Mouse (Mus musculus) frontal cortex, adult 2 months (tissue): ENCODE results near the gene Hamp2. TPM values are rescaled to one million over a fixed set of nuclear protein-coding genes. Genes with fewer than 3 reads are reported as not detected.
A peak's percentile ranks its signal among the peaks of the same experiment; 100 is the strongest.
"Not testable (repeated sequence)": the region's sequence is repeated elsewhere in the genome, so short reads cannot be mapped to it uniquely, and the experiment has no call there.

Experiments
- DNase-seq, 2 experiments: peaks; one replicate each; pipeline ENCODE4 v3.0.0; 2022; ENCODE audit warnings: low spot score in 1 of 2; ENCODE audit errors: extremely low spot score in 1 of 2
- polyA plus RNA-seq: library from polyadenylated mRNA; depleted of rRNA; stranded (reverse); fragments of >200 nt; gene quantifications from 2 replicates; pipeline ENCODE4 v1.2.3, GENCODE M21; 2012; rRNA removed

Gene Hamp2
- not detected in 2 replicates for polyA plus RNA-seq

GRCm38 (mm10) chr7:30924581-30924980, at the start of gene Hamp2:
Gene Hamp2, minus strand, starts transcription at chr7:30924681.
- DNase-seq, result not testable (repeated sequence)

DNA sequence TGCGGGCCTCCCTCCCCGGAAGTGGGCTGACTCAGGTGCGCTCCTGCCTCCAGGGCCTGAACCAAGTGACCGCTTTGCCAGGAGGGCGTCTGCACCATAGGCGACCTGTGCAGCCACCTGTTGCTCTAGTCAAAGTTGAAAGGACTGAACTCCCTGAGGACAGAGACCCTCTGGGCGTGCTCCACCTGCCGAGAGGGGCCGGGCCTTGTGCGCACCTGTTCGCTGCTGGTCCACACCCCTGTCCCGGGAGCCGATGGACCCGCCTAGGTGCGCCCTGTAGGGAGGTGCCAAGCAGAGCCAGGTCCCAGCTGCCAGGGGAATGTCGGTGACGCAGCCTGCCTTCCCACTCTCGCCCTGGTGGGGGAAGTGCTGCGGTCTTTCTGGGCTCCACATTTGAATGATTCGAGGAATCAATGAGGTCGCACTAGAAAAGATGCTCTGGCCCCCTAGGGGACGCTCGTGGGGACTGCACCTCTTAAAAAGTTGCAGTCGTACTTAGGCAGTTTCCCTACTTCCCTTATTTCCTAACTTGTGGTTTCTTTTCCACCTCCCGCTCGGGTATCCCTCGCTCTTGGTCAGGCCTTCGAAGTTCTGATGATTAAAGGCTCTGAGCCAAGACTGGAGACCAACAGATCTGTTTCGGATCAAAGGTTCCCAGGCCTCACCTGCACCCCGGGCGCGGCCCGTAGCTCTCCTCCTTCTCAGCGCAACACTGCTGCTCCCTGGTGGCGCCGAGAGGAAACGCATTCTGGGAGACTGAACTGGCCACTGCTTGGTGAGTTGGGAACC, 49.2 kb upstream of the Hamp2 start, which contains the start of gene Fam187b:
Gene Fam187b (plus strand): TSS at position 290 of the 789 bp plus-strand sequence.
- peak in 1 of 2 experiments; percentile 82 for DNase-seq

- DNase-seq, result no peak
Observed at GRCm38 (mm10) chr7:30973251-30973500, 48.7 kb upstream of the Hamp2 start, which contains the start of gene Lsr. Gene Lsr, minus strand, starts transcription at chr7:30973464.

- DNase-seq, result no peak
Observed at GRCm38 (mm10) chr7:30972426-30973250, 48.2 kb upstream of the Hamp2 start.

DNA sequence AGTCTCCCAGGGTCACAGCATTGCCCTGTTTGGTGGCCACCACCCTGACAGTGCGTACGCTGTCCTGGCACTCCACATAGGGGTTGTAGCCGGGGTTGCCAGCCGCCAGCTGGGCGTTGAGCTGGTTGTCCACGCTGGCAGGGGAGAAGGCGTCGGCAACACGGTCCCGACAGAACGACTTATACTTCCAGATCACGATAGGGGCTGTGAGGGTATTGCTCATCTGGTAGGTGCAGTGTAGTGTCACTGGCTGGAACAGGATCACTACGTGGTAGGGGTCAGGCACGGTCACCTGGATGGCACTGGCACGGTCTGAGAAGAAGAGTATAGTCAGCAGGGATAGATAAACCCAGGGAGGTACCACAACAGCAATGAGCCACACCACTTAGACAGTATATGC, 47.4 kb upstream of the Hamp2 start:
- no peak for DNase-seq

- DNase-seq, result no peak
Observed at GRCm38 (mm10) chr7:30969174-30969573, 44.7 kb upstream of the Hamp2 start.

GRCm38 (mm10) chr7:30968611-30969010, 44.1 kb upstream of the Hamp2 start:
- no peak for DNase-seq

DNA sequence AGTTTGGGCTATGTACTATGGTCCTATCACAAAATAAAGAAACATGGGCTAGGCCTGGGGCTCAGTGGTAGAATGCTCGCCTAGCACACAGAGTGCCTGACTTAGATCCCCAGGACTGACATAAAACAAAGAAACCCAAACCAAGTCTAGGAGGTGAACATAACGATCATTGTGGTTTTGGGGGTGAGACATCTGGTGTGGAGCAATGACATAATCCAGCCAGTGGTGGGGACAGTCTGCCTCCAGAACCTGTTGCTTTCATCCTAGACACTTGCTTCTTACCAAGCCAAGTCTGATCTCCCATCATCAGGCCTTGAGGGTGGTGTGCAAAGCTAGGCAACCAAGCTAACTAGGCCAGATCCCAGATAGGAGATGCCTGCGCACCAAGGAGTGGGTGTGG, 42.2 kb upstream of the Hamp2 start:
- DNase-seq, result no peak

DNA sequence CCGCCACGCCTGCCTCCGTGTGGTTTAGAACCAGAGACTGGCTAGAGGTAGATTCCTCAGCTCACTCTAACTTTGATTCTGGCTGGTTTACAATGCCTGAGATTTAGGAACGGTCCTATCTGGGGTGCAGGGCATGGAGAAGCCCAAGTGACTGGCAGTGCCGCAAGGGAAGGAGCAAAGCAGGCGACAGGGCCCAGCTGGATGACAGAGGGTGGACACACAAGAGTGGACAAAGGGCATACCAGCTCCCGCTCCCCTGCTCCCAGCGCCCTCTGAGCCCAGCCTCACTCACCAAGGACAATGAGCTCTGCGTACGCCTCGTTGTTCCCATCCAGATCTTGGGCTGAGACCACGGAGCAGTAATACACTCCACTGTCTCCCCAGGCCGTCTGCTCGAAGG, 41.2 kb upstream of the Hamp2 start:
- no peak for DNase-seq

DNA sequence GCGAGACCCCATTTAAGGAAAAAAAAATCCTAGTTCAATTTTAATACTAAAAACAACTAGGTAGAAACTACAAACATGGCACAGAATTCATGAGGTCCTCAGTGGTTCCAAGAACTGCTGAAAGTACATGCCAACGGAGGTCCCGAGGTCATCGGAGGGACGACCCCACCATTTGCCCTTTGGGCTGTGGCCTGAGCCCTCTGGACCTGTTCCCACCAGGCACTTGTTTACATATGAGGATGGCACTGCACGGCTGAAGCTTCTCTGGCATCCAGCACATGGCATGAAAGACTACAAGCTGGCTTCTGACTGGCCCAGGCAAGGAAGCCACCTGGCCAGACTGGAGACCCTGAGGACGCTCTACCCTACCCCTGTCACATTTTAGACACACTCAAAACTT, 39.9 kb upstream of the Hamp2 start:
- DNase-seq, result no peak

DNA sequence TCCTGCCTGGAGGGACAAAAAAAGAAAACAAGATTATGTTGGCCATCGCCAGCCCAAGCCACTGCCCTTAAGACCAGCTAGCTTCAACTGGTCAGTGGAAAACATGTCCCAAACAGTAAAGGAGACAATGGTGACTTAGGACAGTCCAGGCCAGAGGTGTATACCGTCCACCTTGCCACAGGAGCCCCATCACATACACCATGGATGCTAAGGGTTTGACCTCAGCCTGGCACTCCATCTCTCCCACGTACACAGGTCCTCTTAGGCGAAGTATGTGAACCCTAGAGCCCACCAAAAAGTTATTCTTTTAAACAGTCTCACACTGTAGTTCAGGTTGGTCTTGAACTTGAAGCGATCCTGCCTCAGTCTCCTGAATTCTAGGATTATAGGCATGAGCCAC, 38.4 kb upstream of the Hamp2 start:
- no peak for DNase-seq

DNA sequence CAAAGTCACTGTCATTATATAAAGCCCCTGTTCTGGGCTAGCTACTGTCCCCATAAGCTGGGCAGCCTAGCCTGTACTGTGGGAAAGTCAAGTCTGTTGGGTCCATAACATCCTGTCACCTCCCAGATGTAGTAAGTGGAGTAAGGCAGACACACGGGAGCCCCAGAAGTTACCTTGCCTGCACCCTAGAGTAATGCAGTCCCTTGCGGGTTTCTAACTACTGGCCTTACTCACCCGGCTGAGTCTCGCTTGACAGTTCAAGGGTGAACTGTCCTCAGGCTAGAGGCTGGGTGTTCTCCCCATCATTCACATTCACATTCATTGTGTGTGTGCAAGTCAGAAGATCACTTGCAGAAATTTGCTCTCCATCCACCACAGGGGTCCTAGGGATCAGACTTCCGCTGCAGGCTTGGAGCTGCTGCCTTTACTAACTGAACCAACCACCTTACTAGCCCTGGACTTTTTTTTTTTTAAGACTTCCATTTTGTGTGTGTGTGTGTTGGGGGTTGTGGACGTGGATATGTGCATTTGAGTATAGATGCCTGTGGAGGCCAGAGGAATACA, 35.4 kb upstream of the Hamp2 start:
- no peak for DNase-seq

DNA sequence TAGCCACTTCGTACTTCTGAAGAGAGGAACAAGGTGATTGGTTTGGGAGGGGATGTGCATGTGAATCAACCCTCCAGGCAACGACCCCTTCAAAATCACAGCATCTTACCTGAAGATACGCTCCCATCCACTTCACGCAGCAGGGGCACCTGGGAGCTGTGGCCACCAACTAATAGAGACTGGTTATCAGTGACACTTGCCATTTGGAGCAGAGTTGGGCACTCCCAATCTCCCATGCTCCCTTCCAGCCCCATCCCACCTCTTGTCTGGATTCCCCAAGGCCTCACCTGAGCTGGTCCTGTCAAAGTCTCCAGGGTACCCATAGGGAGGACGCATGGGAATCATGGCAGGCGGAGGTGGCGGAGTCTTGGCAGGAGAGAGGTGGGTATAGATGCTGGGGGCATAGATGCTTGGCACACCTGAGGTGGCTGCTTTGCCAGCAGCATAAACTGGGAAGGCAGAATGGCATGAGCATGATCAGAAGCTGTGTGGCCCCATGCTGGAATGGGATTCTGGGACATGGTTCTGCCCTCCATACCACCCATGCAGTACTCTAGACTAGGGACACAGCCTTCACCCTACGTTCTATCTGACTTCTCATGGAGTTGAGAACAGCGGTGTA, 34.5 kb upstream of the Hamp2 start:
- no peak for DNase-seq

DNA sequence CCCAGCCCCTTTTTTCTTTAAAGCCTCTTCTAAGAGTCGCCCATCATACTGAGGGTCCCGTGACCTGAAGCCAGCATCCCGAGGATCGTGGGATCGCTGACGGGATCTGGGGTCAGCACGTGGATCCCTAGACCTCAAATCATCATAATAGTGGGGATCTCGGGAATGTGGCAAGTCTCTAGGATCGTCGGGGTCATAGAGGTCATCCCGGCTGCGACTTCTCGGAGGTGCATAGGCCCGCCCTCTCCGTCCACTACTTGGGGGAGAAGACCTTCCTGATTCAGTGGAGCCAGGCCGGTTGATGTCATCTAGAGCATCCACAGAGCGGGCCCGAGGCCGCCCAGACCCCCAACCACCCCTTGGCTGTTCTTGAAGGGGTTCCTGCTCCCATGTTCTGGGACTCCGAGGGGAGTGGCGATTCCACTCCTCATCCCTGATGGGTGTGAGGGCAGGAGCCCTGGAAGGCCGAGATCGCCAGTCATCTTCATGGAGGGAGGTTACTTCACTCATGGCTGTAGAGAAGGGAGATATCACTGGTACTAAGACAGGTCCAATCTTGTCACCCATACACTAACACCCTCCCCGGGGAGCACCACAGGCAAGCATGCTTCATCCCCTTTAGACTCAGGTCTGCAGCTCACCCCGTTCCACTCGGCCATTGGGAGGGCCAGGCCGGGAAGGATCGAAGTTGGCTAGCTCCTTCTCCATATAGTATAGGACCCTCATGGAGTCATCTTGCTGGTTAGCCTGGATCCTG, 33.8 kb upstream of the Hamp2 start:
- DNase-seq, result no peak

DNA sequence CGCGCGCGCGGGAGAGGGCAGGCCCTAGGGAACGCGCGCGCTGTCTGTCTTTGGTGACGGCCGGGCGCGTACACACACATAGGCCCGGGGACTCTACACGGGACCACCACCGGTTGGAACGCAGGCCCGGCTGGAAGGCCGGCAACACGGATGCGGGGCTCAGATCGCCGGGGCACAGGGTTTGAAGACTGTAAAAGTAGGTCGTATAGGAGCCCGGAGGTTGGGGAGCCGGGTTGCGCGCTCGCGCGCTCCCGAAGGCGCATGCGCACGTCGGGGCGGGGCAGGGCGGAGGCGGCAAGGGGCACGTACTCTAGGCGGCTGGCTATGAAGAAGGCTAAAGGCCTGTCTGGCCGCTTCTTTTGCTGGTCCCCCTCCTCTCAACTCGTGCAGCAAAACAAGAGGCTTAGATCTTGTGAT, 32.9 kb upstream of the Hamp2 start:
- DNase-seq, result peak; percentile 79 to 90

DNA sequence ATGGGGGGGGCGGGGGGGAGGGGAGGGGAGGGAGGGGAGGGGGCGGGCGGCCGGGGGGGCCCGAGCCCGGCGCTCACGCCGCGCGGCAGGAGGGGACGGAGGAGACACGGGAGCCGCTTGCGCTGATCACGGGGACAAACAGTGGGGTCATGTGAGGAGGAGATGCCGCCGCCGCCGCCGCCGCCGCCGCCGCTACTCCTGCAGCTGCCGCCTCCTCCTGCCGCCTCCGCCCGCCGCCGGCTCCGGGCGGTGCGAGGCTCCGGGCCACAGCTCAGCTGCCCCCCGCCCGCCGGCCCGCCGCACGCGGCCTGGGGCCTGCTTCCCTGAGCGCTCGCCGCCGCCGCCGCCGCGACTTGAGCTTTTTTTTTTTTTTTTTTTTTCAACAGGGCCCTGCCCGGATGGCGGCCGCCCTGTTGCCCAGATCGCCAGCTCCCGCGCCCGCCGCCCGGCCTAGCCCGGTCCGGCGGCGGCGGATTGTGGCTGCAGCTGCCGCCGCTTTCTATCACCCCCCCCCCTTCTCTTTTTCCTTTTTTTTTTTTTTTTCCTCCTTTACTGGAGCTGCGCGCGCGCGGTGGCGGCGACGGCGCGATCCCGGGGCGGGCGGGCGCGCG, 32.4 kb upstream of the Hamp2 start, which contains the start of gene Usf2:
Gene Usf2 (minus strand): TSS at position 48 of the 611 bp plus-strand sequence.
- peak in 1 of 2 experiments; percentile 81 for DNase-seq

- no peak for DNase-seq
Observed at GRCm38 (mm10) chr7:30956357-30956751, 31.9 kb upstream of the Hamp2 start.

- peak in 1 of 2 experiments; percentile 80 for DNase-seq
Observed at GRCm38 (mm10) chr7:30955584-30956356, 31.3 kb upstream of the Hamp2 start.

GRCm38 (mm10) chr7:30954971-30955520, 30.6 kb upstream of the Hamp2 start:
- DNase-seq, result peak in 1 of 2 experiments; percentile 16
